Mouse (Mus musculus): ENCODE measurements at regions not wholly inside any gene's neighbourhood (a gene's known extent, or its start where the extent isn't known, plus 50 kb on each side); places are given as distances from the start of the nearest gene placed in this dataset.

- peak; percentile 63 for DNase-seq (ENCODE audit: low read depth)
Measured at GRCm38 (mm10) chr14:120830389-120830835, 80.6 kb upstream of the Ipo5 start.

GRCm38 (mm10) chr14:120831397-120831796, 79.6 kb upstream of the Ipo5 start:
- DNase-seq (ENCODE audit: low read depth) = no peak

GRCm38 (mm10) chr14:120831847-120832613, 79.0 kb upstream of the Ipo5 start:
- peak; percentile 95 for DNase-seq (ENCODE audit: low read depth)

- no peak for DNase-seq (ENCODE audit: low read depth)
Measured at GRCm38 (mm10) chr14:120834821-120835220, 76.2 kb upstream of the Ipo5 start.

GRCm38 (mm10) chr14:120835758-120836157, 75.3 kb upstream of the Ipo5 start:
- DNase-seq (ENCODE audit: low read depth) = no peak

- DNase-seq (ENCODE audit: low read depth) = no peak
Measured at GRCm38 (mm10) chr14:120836535-120837316, 74.3 kb upstream of the Ipo5 start.

- no peak for DNase-seq (ENCODE audit: low read depth)
Measured at GRCm38 (mm10) chr14:120840900-120841299, 70.1 kb upstream of the Ipo5 start.

GRCm38 (mm10) chr14:120841311-120841710, 69.7 kb upstream of the Ipo5 start:
- no peak for DNase-seq (ENCODE audit: low read depth)

- DNase-seq (ENCODE audit: low read depth) = no peak
Measured at GRCm38 (mm10) chr14:120845172-120845571, 65.9 kb upstream of the Ipo5 start.

GRCm38 (mm10) chr14:120846073-120846850, 64.8 kb upstream of the Ipo5 start:
- DNase-seq (ENCODE audit: low read depth) = no peak

GRCm38 (mm10) chr14:120847006-120847405, 64.0 kb upstream of the Ipo5 start:
- no peak for DNase-seq (ENCODE audit: low read depth)

GRCm38 (mm10) chr14:120848083-120848951, 62.7 kb upstream of the Ipo5 start:
- no peak for DNase-seq (ENCODE audit: low read depth)

- no peak for DNase-seq (ENCODE audit: low read depth)
Measured at GRCm38 (mm10) chr14:120849159-120849558, 61.9 kb upstream of the Ipo5 start.

GRCm38 (mm10) chr14:120853643-120854042, 57.4 kb upstream of the Ipo5 start:
- DNase-seq (ENCODE audit: low read depth) = no peak

- no peak for DNase-seq (ENCODE audit: low read depth)
Measured at GRCm38 (mm10) chr14:120854559-120854958, 56.5 kb upstream of the Ipo5 start.

- DNase-seq (ENCODE audit: low read depth) = no peak
Measured at GRCm38 (mm10) chr14:120855181-120855580, 55.8 kb upstream of the Ipo5 start.

Measured in naive thymus-derived CD4-positive, alpha-beta T cell, adult 2 months (primary cell).